Mouse (Mus musculus): ENCODE data around the gene Kcne2.

Gene Kcne2

DNA sequence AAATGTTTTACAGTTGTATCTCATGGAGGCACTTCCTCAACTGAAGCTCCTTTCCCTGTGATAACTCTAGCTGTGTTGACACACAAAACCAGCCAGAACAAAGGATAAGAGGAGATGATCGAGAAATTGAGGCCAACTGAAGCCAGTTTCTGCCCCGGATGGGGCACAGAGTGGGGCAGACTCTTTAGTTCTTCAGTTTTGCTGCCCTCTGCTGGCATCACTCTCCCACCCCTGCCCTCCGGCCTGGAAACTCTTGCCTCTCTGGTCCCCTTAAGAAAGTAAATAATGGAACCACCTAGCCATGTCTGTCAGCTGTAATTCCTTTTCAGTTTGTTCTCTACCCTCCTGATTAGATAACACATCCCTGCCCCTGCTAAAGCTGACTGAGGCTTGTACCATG is 15.8 kb downstream of the Kcne2 start:
- intact Hi-C loops (cut with DNase I) = no loop called here

DNA sequence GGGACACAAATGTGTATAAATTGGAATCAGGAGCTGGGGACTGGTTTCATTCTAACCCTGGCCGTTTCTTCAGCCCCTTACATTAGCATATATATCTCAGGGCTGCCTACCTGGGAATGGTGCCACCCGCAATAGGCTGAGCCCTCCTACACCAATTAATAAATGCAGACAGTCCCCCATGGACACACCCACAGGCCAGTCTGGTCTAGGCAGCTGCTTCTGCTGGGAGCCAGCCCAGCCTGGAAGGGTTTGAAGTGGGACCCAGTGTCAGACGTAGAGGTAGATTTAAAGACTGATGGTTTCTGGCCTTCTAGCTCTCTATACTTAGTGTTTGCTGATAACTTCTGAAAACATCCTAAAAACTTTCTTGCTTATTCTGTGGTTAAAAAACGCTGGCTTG is 16.9 kb downstream of the Kcne2 start:
- intact Hi-C loops (cut with DNase I) = no loop called here

DNA sequence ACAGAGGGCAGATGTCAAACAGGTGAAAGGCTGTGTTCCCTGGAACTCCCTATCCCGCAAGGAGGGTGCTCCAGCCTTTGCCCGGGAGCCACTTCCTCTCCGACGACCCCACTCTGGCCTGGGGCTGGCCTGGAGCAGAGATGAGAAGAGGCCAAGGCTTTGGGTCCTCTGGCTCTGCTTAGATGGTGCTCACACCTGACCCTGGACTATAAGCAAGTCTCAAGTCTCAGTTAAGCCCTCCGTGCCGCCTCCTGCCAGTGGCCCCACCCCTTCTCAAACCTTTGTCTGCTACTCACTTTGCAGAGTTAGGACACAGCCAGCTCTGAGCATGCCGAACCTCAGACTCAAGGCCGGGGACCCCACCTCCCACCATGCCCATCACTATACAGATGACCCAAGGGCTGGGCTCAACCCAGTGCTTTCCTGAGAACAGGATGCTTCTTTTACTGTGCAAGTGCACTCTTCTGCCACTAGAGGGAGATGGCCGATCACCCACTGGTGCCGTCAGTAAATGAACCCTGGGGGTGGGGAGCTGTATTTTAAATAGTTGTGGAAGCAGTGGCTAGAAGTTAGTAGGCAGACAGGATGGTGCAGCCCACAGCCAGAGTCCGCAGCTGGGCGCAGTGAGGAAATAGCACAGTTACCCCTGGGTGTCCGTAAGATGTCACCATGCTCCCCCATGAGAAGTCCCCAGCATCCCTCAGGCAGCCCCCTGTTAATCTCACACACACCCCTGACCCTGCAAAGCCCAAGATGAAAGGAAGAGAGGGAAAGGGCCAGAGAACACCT is 22.0 kb downstream of the Kcne2 start:
- intact Hi-C loops (cut with DNase I) = loop anchor here (2.0 kb wide), 1 partner anchor 21 kb away; no protein-coding TSS in a partner anchor

DNA sequence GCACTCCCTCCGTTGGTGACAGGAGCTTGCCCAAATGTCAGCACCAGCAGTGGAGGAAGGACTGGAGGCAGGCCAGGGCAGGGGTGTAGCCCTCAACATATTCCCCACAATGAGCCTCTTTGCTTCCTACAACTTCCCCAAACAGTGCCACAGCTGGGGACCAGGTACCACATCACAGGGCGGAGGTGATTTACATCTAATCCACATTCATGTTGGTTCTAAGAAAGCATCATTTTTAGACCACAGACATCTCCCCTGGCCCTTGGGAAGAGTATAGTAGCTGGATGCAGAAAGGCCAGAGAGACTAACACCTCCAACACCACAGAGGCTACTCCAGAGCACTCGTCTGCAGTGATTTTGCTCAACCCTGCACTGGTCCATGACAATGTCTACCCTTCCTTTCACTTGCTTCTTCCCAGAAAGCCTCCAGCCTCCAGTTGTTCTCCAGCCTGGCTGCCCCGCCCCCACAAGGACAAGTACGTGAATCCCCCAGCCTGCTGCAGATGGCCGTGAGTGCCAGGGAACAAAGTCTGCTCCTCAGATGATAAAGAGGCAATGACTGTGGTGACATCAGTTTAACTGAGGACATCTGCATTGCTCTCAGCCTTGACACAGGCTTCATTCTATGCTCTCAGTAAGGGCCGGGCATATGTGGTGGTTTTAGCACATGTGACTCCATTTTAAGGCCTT is 24.0 kb downstream of the Kcne2 start:
- intact Hi-C loops (cut with DNase I) = no loop called here

DNA sequence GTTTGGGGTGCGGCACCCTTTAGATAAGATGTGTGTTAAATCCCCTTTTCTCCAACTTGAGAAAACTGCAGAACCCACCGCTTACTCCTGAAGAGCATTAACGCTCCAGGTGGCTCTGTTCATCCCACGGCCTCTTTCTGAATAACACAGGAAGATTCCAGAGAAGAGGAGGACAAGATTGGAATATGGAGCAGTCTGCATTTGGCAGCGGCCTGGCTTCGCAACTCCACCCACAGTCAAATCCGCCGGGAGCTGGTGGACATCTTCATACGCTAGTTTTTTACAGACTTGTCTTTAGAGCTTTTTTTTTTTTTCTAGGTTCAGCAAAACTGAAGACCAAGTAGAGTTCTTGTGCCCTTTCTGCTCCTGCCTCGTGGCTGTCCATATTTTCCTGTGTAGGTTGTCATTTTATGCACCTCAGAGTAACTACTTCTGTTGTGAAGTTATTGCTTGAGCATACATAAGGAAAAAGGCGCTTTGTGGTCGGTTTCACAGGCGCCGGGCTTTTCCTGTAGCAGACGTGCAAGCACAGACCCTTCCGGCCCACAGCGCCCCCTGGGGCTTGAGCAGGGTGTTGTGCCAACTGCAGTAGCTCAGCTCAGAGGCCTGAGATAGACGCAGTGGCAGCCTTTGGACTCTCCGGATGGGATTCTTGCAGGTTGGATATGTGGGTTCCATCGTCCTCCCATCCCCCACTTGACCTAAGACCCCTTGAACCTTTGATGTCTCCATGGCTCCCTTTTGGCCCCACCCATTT is 27.3 kb downstream of the Kcne2 start:
- intact Hi-C loops (cut with DNase I) = no loop called here

DNA sequence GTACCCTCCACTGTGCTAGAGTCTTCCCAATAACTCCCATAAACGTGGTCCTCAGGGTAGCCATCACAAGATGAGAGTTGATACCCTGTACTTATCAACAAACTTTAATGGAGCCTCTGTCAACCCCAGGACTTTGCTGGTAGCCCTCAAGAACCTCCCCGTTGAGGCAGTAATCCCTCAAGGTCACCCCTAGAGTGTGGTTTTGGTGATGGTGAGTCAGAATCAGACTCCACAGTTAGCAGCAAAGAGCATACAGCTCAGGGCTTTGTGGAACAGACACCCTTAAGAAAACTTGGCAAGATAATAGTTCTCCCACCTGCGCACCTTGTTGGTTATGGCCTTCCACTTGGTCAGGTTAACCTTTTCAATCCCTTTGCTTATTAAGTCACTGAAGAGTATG is 28.2 kb downstream of the Kcne2 start:
- intact Hi-C loops (cut with DNase I) = no loop called here

DNA sequence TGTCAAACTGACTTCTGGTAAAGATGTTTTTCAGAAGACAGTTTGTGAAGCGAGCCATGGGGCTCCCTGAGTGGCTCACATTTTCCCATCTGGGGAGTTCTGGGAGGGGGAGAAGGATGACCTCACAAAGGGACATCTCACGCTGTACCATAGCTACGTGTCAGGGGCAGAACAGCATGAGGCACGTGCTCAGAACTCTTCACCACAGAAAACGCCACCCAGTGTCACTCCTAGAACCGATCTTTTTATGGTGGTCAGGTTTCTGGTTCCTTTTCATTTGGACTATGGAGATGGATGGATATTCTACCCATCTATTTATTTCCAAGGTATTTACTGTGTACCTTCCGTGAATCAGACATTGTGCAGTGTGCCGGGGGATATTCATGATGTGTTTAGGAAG is 29.2 kb downstream of the Kcne2 start, which contains the start of gene Fam243:
TSS of gene Fam243 (minus strand) at position 101 of the 400 bp plus-strand sequence.
- intact Hi-C loops (cut with DNase I) = no loop called here

DNA sequence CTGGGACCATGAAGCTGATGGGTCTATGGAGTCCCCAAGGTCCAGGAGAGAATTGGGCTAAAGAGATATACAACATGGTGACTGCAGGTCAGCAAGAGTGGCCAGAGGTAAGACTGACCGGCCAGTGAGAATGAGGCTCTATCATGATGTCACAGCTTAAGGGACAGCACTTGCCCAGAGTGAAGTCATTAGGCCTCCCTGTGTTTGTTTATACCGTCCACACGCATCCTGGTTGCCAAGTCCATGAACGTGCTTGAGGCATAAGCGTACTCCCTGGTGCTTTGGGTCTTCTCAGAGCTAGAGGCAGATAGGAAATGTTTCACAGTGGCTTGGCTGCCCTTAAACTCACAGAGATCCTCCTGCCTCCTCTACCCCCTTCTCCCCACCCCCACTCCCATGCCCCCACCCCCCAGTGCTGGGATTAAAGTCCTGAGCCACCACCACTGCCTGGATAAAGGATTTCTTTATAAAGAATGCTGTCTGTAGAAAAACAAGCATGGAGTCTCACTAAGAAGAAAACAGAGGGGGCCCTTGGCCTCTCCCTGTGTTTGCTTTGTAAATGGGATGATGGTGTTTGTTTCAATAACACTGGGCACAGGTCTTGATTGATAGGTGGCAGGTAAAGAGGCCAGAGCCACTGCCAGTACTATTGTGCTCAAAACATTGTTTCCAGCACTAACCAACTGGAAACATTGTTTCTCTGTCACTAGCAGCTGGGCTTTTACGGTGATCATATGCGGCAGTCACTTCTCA is 32.3 kb downstream of the Kcne2 start:
- intact Hi-C loops (cut with DNase I) = no loop called here

DNA sequence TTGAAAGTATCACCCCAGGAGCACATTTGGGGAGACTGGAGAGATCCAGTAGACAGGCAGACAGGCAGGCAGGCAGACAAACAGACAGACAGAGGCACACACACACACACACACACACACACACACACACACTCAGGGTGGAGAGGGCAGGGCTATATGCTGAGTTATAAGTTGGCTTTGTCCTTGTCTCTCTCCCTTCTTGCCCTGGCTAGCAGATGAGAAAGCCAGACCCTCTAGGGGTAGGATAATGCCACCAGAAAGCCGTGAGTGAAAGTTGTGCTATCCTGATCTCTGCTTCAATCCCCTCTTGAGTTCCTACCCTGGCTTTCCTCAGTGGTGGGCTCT is 32.8 kb downstream of the Kcne2 start:
- intact Hi-C loops (cut with DNase I) = no loop called here

DNA sequence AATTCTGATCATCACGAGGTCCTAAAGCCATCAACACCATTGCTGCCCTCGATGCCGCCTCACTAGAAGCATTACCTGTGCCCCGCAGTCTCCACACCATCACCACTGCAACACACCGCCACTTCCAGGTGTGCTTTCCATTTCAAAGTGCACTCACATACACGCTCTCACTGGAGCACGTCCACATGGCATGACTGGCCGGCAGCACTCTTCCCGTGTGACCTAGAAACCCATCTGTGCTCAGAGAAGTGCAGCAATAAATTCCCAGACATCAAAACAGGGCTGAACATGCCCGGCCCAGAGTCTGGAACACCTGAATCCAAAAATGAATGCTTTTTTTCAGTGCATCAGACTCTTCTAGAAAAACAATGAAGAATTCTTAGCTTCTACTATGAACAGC is 35.7 kb downstream of the Kcne2 start:
- intact Hi-C loops (cut with DNase I) = no loop called here

DNA sequence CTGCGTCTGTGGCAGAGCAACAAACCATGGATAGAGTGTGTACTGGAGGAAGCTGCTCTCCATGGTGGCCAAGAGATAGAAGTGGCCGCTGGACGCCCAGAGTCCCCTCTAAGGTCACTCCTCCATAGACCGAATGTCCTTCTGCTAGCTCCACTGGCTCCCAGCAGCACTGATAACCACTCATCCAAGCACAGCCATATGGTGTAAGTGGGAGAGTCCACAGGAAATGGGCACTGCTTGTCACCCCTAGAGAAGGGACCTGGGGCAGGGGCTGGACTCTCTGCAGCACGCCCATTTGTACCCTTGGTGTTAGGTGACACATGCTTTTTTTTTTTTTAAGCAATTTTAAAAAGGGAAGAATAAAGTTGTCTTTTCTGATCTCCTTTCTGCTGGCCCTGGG is 38.8 kb downstream of the Kcne2 start:
- intact Hi-C loops (cut with DNase I) = no loop called here

DNA sequence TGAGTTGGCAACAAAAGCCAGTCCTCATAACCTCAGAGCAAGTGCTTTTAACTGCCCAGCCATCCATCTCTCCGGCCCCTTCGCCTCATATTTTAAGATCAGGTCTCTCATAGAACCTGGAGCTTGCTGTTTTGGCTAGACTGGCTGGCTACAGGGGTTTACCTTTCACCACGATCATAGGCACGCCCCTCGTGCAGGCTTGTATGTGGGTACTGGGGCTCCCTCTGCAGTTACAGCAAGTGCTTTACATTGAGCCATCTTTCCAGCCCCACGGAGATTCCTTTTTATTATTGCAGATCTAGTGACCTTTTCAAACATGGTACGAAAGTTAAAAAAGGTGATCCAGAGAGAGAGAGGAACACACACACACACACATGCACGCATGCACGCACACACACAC is 42.4 kb downstream of the Kcne2 start:
- intact Hi-C loops (cut with DNase I) = loop anchor here (2.0 kb wide), 1 partner anchor 20 kb away; no protein-coding TSS in a partner anchor

DNA sequence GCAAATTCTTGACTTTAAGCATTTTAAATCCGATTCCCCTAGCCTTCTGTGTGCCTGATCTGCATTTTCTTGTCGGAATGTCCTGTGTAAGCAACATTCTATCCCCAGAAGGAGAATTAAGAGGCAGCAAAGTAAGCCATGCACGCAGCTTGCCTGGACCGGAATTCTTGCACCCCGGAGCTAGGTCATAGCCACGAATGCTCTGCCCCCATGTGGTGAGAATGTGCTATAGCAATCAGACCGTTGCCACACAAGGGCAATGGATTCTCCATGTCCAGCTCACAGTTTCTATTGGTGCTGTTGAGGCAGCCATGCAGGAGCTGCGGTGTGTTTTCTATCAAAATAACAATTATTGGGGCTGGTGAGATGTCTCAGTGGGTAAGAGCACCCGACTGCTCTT is 44.1 kb downstream of the Kcne2 start:
- intact Hi-C loops (cut with DNase I) = no loop called here

DNA sequence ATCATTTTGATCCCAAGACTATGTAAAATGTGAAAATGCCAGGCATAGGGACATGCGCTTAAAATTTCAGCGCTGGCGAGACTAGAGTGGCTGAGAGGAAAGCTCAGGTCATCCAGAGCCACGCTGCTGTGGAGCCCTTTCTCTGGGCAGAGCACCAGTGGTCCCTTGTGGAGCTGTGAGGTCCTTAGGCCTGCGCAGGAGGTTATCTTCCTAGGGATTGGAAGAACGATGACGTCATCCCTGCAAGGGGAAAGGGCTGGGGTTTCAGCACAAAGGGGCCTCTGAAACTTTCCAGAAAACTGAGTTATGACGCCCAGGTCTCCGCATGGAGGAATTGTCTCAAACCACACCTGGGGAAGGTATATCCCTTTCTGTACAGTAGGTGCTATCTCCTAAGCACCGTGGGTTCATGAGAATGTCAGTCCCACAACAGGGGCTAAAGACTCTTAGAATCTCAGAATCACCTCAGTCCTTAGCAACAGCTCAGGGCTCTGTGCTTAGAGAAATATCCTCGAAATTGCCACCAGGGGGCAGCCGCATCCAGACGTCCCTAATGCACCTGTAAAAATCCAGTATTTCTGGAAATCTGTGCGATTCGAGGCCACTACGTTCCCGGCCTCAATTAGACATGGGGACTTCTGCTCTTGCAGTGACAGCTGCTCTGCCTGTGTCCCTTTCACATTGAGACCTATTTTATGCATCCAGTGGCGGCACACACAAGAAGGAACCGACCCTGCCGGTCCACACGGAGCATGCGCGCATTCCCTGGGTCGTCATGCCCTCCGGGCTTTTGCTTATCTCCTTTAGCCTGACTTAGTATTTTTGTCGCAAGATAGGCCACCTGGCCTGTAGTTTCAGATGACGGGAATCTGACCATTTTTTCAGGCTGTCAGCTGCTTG is 48.7 kb downstream of the Kcne2 start:
- intact Hi-C loops (cut with DNase I) = loop anchor here (1.0 to 5.0 kb wide), 3 partner anchors 41 to 137 kb away; no protein-coding TSS in a partner anchor

DNA sequence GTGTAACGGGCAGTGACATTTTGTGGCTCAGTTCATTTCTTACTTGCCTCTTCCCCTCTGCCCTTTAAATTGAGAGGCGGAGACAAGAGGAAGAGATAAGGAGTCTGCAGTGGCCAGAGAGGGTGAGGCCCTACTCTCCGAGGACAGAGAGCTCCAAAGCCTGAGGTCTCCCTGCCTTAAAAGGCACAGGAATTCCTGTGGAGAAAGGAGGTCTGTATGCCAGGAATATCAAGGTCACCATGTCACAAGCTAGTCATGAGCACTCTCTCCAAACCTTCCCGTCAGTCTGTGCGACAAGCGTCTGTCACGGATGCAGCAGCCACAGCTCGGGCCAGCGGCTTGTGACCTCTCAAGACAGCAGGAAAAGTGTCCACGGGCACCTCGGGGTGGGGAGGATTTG is 53.0 kb downstream of the Kcne2 start:
- intact Hi-C loops (cut with DNase I) = no loop called here

DNA sequence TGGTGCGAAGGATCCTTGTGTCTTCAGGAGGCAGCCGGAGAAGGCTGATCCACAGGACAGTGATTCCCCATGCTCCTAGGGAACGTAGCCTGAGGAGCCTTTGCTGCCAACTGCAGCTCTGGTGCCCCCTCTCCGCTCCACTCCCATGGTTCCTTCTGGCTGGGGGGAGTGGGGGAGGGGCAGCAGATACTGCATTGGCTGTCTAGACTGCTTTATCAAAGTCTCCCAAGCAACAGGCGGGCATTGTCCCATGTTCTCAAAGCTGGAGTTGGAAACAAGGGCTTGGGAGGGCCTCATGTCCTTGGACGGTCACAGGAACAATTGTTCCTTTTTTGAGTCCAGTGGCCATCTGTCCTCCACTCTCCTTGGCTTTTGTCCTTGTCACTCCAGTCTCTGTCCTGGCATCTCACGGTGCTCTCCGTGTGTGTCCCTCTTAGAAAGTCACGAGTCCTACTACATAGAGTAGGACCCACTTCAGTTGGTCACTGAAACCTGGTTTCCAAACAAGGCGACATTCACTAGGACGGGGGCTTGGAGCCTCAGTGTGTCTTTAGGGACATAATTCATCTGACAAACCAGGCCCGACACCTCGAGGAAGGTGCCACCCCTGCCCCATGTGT is 54.2 kb downstream of the Kcne2 start:
- intact Hi-C loops (cut with DNase I) = no loop called here
